Mouse (Mus musculus) liver, embryonic 15.5 days (tissue): ENCODE results near the gene Oma1. TPM values are rescaled to one million over a fixed set of nuclear protein-coding genes. Genes with fewer than 3 reads are reported as not detected.

ENCODE experiments used
- ATAC-seq: fragments of 200-750 bp; cut with Nextera tagmentation; 2 replicates; pipeline ENCODE4 v1.8.0; 2017; ENCODE audit warnings: moderate number of reproducible peaks, mild to moderate bottlenecking, moderate library complexity; ENCODE audit not compliant: insufficient read depth
- H3K27ac ChIP-seq: fragments of 300-500 bp; sonication (generic); replicated peaks from 2 replicates; pipeline ENCODE4 v1.5.1; 2015; ENCODE audit warnings: mild to moderate bottlenecking, inconsistent platforms
- H3K27me3 ChIP-seq: fragments of 300-500 bp; sonication (generic); 2 replicates; pipeline ENCODE4 v1.6.1; 2015; ENCODE audit warnings: mild to moderate bottlenecking, inconsistent platforms
- H3K36me3 ChIP-seq: fragments of 300-500 bp; sonication (generic); replicated peaks from 2 replicates; pipeline ENCODE4 v1.6.1; 2015; ENCODE audit warnings: moderate library complexity, mild to moderate bottlenecking, inconsistent platforms
- H3K4me1 ChIP-seq: fragments of 300-500 bp; sonication (generic); replicated peaks from 2 replicates; pipeline ENCODE4 v1.6.1; 2015; ENCODE audit warnings: inconsistent platforms
- H3K4me2 ChIP-seq: fragments of 300-500 bp; sonication (generic); 2 replicates; pipeline ENCODE4 v1.6.1; 2015; ENCODE audit warnings: moderate library complexity, mild to moderate bottlenecking, inconsistent platforms
- H3K4me3 ChIP-seq: fragments of 300-500 bp; sonication (generic); replicated peaks from 2 replicates; pipeline ENCODE4 v1.5.1; 2015; ENCODE audit warnings: mild to moderate bottlenecking, inconsistent platforms
- H3K9ac ChIP-seq: fragments of 300-500 bp; sonication (generic); 2 replicates; pipeline ENCODE4 v1.6.1; 2015; ENCODE audit warnings: moderate library complexity, mild to moderate bottlenecking, inconsistent platforms
- H3K9me3 ChIP-seq: fragments of 300-500 bp; sonication (generic); replicated peaks from 2 replicates; pipeline ENCODE4 v1.6.1; 2016; ENCODE audit warnings: inconsistent platforms
- WGBS: fragments of 180-500 bp; shearing (Covaris S2); methylation state at CpG from one replicate; pipeline ENCODE4 v1.1.7; 2015; ENCODE audit warnings: mixed read lengths; ENCODE audit not compliant: insufficient replicate concordance; 5-methylcytosine and 5-hydroxymethylcytosine counted together
- polyA plus RNA-seq: library from polyadenylated mRNA; unstranded; fragments of >200 nt; fragmentation: Nextera tagmentation; extraction: Ambion mirVana; gene quantifications from 2 replicates; pipeline ENCODE4 v1.2.1, GENCODE M21; 2015

Oma1 gene
- polyA plus RNA-seq, 1 experiment from 2014 or later = 12.0 TPM

GRCm38 (mm10) chr4:103357457-103357856 is 43.8 kb downstream of the Oma1 start:
- Histone ChIP-seq H3K27me3 (no peaks in the 10 kb centered on the region), H3K9me3 (no peaks in the 10 kb centered on the region), H3K9ac (no peak overlapping the region), H3K4me1 (no peaks in the 10 kb centered on the region), H3K27ac (no peak overlapping the region), H3K36me3 (peaks cover 3% of the 10 kb centered on the region; the same call in 1 of the 2 replicates), H3K4me3 (no peak overlapping the region), H3K4me2 (no peak overlapping the region)
- WGBS = 86% methylated on average over 3 of the region's 3 CpGs
- no peak for ATAC-seq

DNA sequence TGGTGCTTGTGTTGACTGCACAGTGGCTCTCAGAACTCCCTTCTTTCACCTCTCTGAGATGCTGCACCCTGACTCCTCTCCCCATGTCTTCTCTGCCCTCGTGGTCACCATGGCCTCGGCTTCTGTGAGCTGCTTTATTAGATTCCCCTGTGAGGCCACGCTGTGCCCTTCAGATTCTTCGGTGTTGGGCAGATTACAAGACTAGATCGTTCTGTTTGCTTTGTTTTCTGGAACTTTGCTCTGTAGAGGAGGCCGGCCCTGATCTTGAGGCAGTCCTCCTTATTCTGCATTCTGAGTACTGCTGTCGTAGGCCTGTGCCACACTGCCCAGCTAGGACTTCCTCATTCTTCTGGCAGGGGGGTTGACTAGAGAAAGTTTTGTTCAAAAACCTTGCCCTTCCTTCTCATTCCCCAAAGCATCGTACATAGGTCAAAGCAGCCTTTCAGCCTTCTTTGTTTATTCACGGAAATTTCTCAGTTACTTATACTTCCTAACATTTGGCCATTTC is 45.4 kb downstream of the Oma1 start:
- Histone ChIP-seq H3K4me1 (no peaks in the 10 kb centered on the region), H3K9ac (no peak overlapping the region), H3K27me3 (no peaks in the 10 kb centered on the region), H3K9me3 (no peaks in the 10 kb centered on the region), H3K27ac (no peak overlapping the region), H3K4me3 (no peak overlapping the region), H3K4me2 (no peak overlapping the region), H3K36me3 (no peaks in the 10 kb centered on the region)
- ATAC-seq = no peak
- WGBS = 65% methylated on average over 9 of the region's 9 CpGs

GRCm38 (mm10) chr4:103382171-103382570 is 68.6 kb downstream of the Oma1 start:
- no peak overlapping the region for H3K9ac ChIP-seq
- 56% methylated on average over 5 of the region's 5 CpGs for WGBS
- no peaks in the 10 kb centered on the region for H3K4me1 ChIP-seq
- no peak overlapping the region for H3K4me2 ChIP-seq
- no peak for ATAC-seq
- no peaks in the 10 kb centered on the region for H3K36me3 ChIP-seq
- no peak overlapping the region for H3K27ac ChIP-seq
- no peaks in the 10 kb centered on the region for H3K27me3 ChIP-seq
- H3K9me3 ChIP-seq = no peaks in the 10 kb centered on the region
- no peak overlapping the region for H3K4me3 ChIP-seq

DNA sequence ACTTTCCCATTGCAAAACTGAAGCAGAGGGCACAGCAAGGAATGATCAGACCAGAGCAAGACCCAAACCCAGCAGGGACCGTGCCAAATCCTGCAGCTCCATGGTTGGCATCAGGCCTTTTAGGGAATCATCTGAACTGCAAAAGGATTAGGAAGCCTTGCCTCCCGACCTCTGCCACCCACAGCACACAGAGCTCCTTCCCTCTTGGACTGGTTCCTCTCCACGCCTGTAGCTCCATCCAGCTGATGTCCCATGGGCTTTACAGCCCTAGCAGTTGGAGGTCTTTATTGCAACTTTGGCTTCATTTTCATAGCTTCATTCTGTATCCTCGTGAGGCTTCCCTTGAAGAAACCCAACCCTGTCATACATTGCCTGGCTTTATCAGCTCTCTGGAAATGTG is 71.4 kb downstream of the Oma1 start:
- H3K9ac ChIP-seq = no peak overlapping the region
- H3K4me3 ChIP-seq = no peak overlapping the region
- H3K4me1 ChIP-seq = no peaks in the 10 kb centered on the region
- 46% methylated on average over 4 of the region's 4 CpGs for WGBS
- H3K36me3 ChIP-seq = no peaks in the 10 kb centered on the region
- no peaks in the 10 kb centered on the region for H3K27me3 ChIP-seq
- no peak for ATAC-seq
- H3K27ac ChIP-seq = peak overlapping the region; percentile 59; the same call in 1 of the 2 replicates
- no peaks in the 10 kb centered on the region for H3K9me3 ChIP-seq
- H3K4me2 ChIP-seq = no peak overlapping the region

GRCm38 (mm10) chr4:103385835-103386787 is 72.5 kb downstream of the Oma1 start:
- Histone ChIP-seq H3K4me3 (no peak overlapping the region), H3K9me3 (no peaks in the 10 kb centered on the region), H3K27me3 (no peaks in the 10 kb centered on the region), H3K4me1 (no peaks in the 10 kb centered on the region), H3K27ac (peak overlapping the region; percentile 59), H3K4me2 (no peak overlapping the region), H3K36me3 (no peaks in the 10 kb centered on the region), H3K9ac (no peak overlapping the region)
- peak; percentile 76 for ATAC-seq
- WGBS = 42% methylated on average over 4 of the region's 4 CpGs

DNA sequence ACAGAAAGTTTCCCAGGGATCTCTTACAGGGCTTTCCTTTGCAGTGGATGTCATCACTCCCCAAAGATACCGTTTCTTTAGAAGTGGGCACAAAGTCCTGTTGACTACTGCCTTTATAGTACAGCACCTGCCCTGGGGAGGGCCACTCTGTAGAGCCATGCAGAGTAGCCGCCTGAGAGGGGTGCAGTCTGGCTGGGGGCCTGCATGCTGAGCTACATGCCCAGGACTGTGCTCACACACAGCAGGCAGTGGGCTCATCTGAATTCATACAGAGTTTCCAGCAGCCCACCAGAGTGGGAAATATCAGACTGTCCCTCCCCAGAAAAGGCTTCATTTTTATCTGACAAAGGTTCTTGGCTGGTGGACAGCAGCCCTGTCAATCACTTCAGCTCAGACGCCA is 73.7 kb downstream of the Oma1 start:
- H3K4me3 ChIP-seq = no peak overlapping the region
- H3K36me3 ChIP-seq = no peaks in the 10 kb centered on the region
- H3K9me3 ChIP-seq = no peaks in the 10 kb centered on the region
- WGBS = 58% methylated on average over 3 of the region's 3 CpGs
- H3K9ac ChIP-seq = no peak overlapping the region
- ATAC-seq = no peak
- no peaks in the 10 kb centered on the region for H3K27me3 ChIP-seq
- no peaks in the 10 kb centered on the region for H3K4me1 ChIP-seq
- no peak overlapping the region for H3K27ac ChIP-seq
- no peak overlapping the region for H3K4me2 ChIP-seq

DNA sequence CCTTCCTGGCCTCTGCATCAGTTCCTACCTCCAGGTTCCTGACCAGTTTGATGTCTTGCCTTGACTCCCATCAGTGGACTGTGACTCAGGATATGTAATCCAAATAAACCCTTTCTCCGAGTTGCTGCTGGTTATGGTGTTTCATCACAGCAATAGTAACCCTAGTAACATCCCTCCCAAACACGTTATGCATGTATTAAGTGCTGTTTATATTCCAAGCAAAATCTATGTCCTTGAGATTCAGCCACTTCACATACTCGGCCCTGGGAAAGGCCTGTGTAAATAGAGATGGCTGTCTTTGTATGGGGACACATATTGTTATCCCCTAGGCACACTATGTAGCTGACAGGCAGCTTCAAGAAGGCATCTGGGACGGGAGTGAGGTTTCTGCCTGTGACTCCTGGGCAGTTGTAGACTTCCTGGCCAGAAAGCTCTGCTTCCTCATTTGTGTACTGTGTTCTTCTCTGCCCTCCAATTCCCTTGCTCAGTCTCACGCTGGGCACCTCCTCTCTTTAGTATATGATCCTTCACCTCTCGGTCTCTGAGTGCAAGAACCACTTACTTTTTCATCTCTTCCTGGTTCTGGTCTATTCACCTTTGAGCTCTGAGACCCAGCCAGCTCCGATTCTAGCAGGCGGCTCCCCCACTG is 75.0 kb downstream of the Oma1 start:
- no peak for ATAC-seq
- H3K36me3 ChIP-seq = no peaks in the 10 kb centered on the region
- H3K9me3 ChIP-seq = no peaks in the 10 kb centered on the region
- H3K27ac ChIP-seq = no peak overlapping the region
- H3K4me1 ChIP-seq = no peaks in the 10 kb centered on the region
- no peak overlapping the region for H3K4me3 ChIP-seq
- no peaks in the 10 kb centered on the region for H3K27me3 ChIP-seq
- 38% methylated on average over 8 of the region's 8 CpGs for WGBS
- H3K4me2 ChIP-seq = no peak overlapping the region
- H3K9ac ChIP-seq = no peak overlapping the region

- Histone ChIP-seq H3K9me3 (no peaks in the 10 kb centered on the region), H3K27ac (no peak overlapping the region), H3K4me1 (no peaks in the 10 kb centered on the region), H3K9ac (no peak overlapping the region), H3K27me3 (no peaks in the 10 kb centered on the region), H3K4me2 (no peak overlapping the region), H3K36me3 (no peaks in the 10 kb centered on the region), H3K4me3 (no peak overlapping the region)
- ATAC-seq = no peak
- WGBS = 47% methylated on average over 3 of the region's 3 CpGs
These were observed 76.0 kb downstream of the Oma1 start for GRCm38 (mm10) chr4:103389583-103389982.

GRCm38 (mm10) chr4:103390499-103390898 is 76.9 kb downstream of the Oma1 start:
- 59% methylated on average over 2 of the region's 2 CpGs for WGBS
- H3K9me3 ChIP-seq = no peaks in the 10 kb centered on the region
- H3K4me2 ChIP-seq = no peak overlapping the region
- no peak overlapping the region for H3K9ac ChIP-seq
- no peaks in the 10 kb centered on the region for H3K27me3 ChIP-seq
- no peak overlapping the region for H3K27ac ChIP-seq
- no peaks in the 10 kb centered on the region for H3K4me1 ChIP-seq
- H3K36me3 ChIP-seq = no peaks in the 10 kb centered on the region
- ATAC-seq = no peak
- no peak overlapping the region for H3K4me3 ChIP-seq

GRCm38 (mm10) chr4:103395066-103395465 is 81.5 kb downstream of the Oma1 start:
- H3K27ac ChIP-seq = no peak overlapping the region
- H3K4me1 ChIP-seq = no peaks in the 10 kb centered on the region

GRCm38 (mm10) chr4:103395905-103396304 is 82.3 kb downstream of the Oma1 start:
- no peak overlapping the region for H3K4me2 ChIP-seq

More at GRCm38 (mm10) chr4:103395066-103395465, 81.5 kb downstream of the Oma1 start:
- 63% methylated on average over 4 of the region's 4 CpGs for WGBS
- H3K27me3 ChIP-seq = no peaks in the 10 kb centered on the region
- H3K9me3 ChIP-seq = no peaks in the 10 kb centered on the region
- ATAC-seq = no peak
- no peak overlapping the region for H3K4me2 ChIP-seq
- no peaks in the 10 kb centered on the region for H3K36me3 ChIP-seq
- H3K9ac ChIP-seq = no peak overlapping the region
- no peak overlapping the region for H3K4me3 ChIP-seq

More at GRCm38 (mm10) chr4:103395905-103396304, 82.3 kb downstream of the Oma1 start:
- Histone ChIP-seq H3K4me3 (no peak overlapping the region), H3K27me3 (no peaks in the 10 kb centered on the region), H3K9ac (no peak overlapping the region), H3K9me3 (no peaks in the 10 kb centered on the region), H3K4me1 (no peaks in the 10 kb centered on the region), H3K27ac (no peak overlapping the region), H3K36me3 (no peaks in the 10 kb centered on the region)
- 54% methylated on average over 9 of the region's 9 CpGs for WGBS
- ATAC-seq = no peak
